Mouse (Mus musculus): Measurements from ENCODE around the gene Ralgps2. TPM values are rescaled to one million over a fixed set of nuclear protein-coding genes. Genes with fewer than 3 reads are reported as not detected.

Gene Ralgps2
- total and polyA plus RNA-seq, 3 experiments = 7.8 to 16.4 TPM; not detected in 1

DNA sequence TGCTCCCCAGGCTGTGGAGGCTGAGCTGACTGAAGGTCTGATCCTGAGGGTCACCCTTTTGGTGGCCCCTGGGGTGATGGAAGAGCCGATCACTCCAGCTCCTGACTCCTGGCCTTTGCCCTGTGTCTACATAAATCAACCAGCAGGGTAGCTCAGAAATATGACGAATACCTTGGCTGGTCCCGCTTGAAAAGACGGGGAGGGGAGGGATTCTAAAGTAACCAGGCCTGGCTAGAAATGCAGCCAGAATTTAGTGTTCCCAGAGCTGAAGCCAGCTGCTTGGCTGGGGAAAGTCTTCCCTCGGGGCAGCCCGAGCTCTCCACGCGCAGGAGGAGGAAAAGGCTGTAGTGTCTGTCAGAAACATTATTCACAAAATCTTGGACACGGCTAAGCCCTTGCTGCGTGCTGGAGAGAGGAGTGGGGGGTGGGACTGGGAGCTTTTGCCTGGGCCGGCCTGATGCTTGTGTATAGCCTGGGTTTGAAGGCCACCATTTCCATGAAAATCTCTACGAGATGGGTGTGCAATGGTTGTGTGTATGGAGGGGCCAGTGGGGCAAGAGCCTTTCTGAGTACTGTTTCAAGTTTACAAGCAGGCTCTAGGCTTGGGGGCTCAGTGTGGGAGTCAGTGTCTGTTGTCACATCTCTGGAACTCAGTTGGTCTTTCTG is 158.2 kb downstream of the Ralgps2 start:
- H3K79me2 ChIP-seq (ENCODE audit: control insufficient read depth, insufficient read depth, low read length, poor library complexity) = no peaks in the 10 kb centered on the region
- no peaks in the 10 kb centered on the region for H3K4me1 ChIP-seq (ENCODE audit: control insufficient read depth in 1 of 2, insufficient read depth in 2 of 2, low read length in 2 of 2)
- no peaks in the 10 kb centered on the region for H3K9me3 ChIP-seq (replicated peaks; ENCODE audit: insufficient read depth, low read length)
- no peak for TF ChIP-seq UBTF (IDR thresholded peaks at IDR 0.05; ENCODE audit: borderline replicate concordance, insufficient read depth, low read depth, low read length)
- TF ChIP-seq KAT2A (conservative IDR thresholded peaks at IDR 0.05; ENCODE audit: low read depth, low read length) = no peak
- no peak for TF ChIP-seq ZNF384 (IDR thresholded peaks at IDR 0.05; ENCODE audit: low read depth, low read length)
- TF ChIP-seq POLR2AphosphoS2 (IDR thresholded peaks at IDR 0.05; ENCODE audit: low read length) = no peak
- TF ChIP-seq NELFE (IDR thresholded peaks at IDR 0.05; ENCODE audit: low read depth, low read length) = no peak
- no peak for TF ChIP-seq ZMIZ1 (IDR thresholded peaks at IDR 0.05; ENCODE audit: low read depth, low read length)
- TF ChIP-seq JUND (IDR thresholded peaks at IDR 0.05; ENCODE audit: low read depth, low read length) = no peak
- no peaks in the 10 kb centered on the region; a peak in 1 of 4 replicates for H3K27me3 ChIP-seq (ENCODE audit: control insufficient read depth in 1 of 2, insufficient read depth in 2 of 2, low read length in 2 of 2)
- H3K36me3 ChIP-seq (ENCODE audit: control insufficient read depth in 1 of 2, insufficient read depth in 2 of 2, low read length in 2 of 2) = no peaks in the 10 kb centered on the region
- H3K4me3 ChIP-seq (ENCODE audit: control insufficient read depth in 1 of 2, insufficient read depth in 1 of 2, low read depth in 2 of 2, low read length in 2 of 2) = no peak overlapping the region
- DNase-seq (ENCODE audit: low read depth, low spot score) = no peak
- no peak overlapping the region for H3K9ac ChIP-seq (ENCODE audit: control insufficient read depth, low read depth, low read length, poor library complexity, severe bottlenecking)
- H3K27ac ChIP-seq (ENCODE audit: control insufficient read depth, low read depth, low read length) = no peak overlapping the region

DNA sequence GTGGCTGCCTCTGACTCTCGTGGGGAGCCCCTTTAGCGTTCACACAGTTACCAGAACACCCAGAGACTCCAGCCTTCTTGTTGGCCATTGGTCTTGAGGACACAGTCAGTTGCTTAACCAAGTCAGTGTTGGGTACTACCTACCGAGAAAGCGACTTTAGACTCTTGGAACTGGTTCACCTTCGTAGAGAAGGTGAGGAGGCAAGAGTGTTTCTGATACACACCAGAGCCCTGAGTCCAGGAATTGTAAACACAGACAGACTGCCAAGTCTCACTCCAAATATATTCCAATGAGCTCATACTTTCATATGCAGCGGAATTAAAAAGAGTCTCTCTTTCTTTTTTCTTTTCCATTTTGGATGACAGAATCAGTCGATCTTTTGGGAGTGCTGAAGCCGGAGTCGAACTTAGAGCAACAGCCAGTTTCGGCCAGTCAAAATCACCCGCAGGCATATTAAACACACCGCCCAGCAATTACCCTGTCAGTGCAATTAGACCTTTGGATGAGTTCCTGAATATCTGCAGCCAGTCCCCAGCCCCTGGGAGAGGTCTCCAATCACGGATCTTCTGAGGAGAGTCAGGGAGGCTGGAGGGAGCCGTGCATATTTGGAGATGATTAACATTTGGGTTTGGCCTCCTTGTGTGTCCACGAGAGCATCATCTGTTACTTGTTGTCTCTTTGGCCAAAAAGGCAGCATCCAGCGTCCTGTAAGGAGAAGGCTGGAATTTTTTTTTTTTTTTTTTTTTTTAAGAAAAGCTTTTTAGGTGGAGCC is 159.0 kb downstream of the Ralgps2 start:
- DNase-seq (ENCODE audit: low read depth, low spot score) = no peak
- Histone ChIP-seq H3K27ac (ENCODE audit: control insufficient read depth, low read depth, low read length) (no peak overlapping the region), H3K27me3 (ENCODE audit: control insufficient read depth in 1 of 2, insufficient read depth in 2 of 2, low read length in 2 of 2) (no peaks in the 10 kb centered on the region; a peak in 1 of 4 replicates), H3K9me3 (replicated peaks; ENCODE audit: insufficient read depth, low read length) (no peaks in the 10 kb centered on the region), H3K36me3 (ENCODE audit: control insufficient read depth in 1 of 2, insufficient read depth in 2 of 2, low read length in 2 of 2) (no peaks in the 10 kb centered on the region), H3K4me3 (ENCODE audit: control insufficient read depth in 1 of 2, insufficient read depth in 1 of 2, low read depth in 2 of 2, low read length in 2 of 2) (no peak overlapping the region), H3K79me2 (ENCODE audit: control insufficient read depth, insufficient read depth, low read length, poor library complexity) (no peaks in the 10 kb centered on the region), H3K9ac (ENCODE audit: control insufficient read depth, low read depth, low read length, poor library complexity, severe bottlenecking) (no peak overlapping the region), H3K4me1 (ENCODE audit: control insufficient read depth in 1 of 2, insufficient read depth in 2 of 2, low read length in 2 of 2) (no peaks in the 10 kb centered on the region)
- TF ChIP-seq GABPA (IDR thresholded peaks at IDR 0.05; ENCODE audit: low read depth, low read length) (no peak), ELF1 (IDR thresholded peaks at IDR 0.05; ENCODE audit: low read depth, low read length) (no peak)

- TF ChIP-seq CHD2 (IDR thresholded peaks at IDR 0.05; ENCODE audit: low read length) (no peak), UBTF (IDR thresholded peaks at IDR 0.05; ENCODE audit: borderline replicate concordance, insufficient read depth, low read depth, low read length) (no peak), POLR2AphosphoS2 (IDR thresholded peaks at IDR 0.05; ENCODE audit: low read length) (no peak), E2F4 (IDR thresholded peaks at IDR 0.05; ENCODE audit: borderline replicate concordance, low read depth, low read length) (no peak), MEF2A (IDR thresholded peaks at IDR 0.05; ENCODE audit: extremely low read depth, insufficient replicate concordance, low read depth, low read length, poor library complexity, severe bottlenecking) (no peak), POLR2AphosphoS5 (IDR thresholded peaks at IDR 0.05; ENCODE audit: borderline replicate concordance, low read depth, low read length) (no peak), USF1 (IDR thresholded peaks at IDR 0.05; ENCODE audit: low read depth, low read length) (no peak), TBP (IDR thresholded peaks at IDR 0.05; ENCODE audit: low read depth, low read length) (no peak), RAD21 (IDR thresholded peaks at IDR 0.05; ENCODE audit: low read depth, low read length) (no peak), MAX (IDR thresholded peaks at IDR 0.05; ENCODE audit: low read length) (no peak), SIN3A (IDR thresholded peaks at IDR 0.05; ENCODE audit: low read length) (no peak), JUND (IDR thresholded peaks at IDR 0.05; ENCODE audit: low read depth, low read length) (no peak), MAFK (IDR thresholded peaks at IDR 0.05; ENCODE audit: borderline replicate concordance, low read depth, low read length) (no peak)
- DNase-seq (ENCODE audit: low read depth, low spot score) = no peak
- Histone ChIP-seq H3K36me3 (ENCODE audit: control insufficient read depth in 1 of 2, insufficient read depth in 2 of 2, low read length in 2 of 2) (no peaks in the 10 kb centered on the region), H3K27ac (ENCODE audit: control insufficient read depth, low read depth, low read length) (no peak overlapping the region), H3K4me1 (ENCODE audit: control insufficient read depth in 1 of 2, insufficient read depth in 2 of 2, low read length in 2 of 2) (no peaks in the 10 kb centered on the region), H3K27me3 (ENCODE audit: control insufficient read depth in 1 of 2, insufficient read depth in 2 of 2, low read length in 2 of 2) (no peaks in the 10 kb centered on the region; a peak in 1 of 4 replicates), H3K4me3 (ENCODE audit: control insufficient read depth in 1 of 2, insufficient read depth in 1 of 2, low read depth in 2 of 2, low read length in 2 of 2) (no peak overlapping the region), H3K9ac (ENCODE audit: control insufficient read depth, low read depth, low read length, poor library complexity, severe bottlenecking) (no peak overlapping the region), H3K9me3 (replicated peaks; ENCODE audit: insufficient read depth, low read length) (no peaks in the 10 kb centered on the region), H3K79me2 (ENCODE audit: control insufficient read depth, insufficient read depth, low read length, poor library complexity) (no peaks in the 10 kb centered on the region)
These were observed 159.8 kb downstream of the Ralgps2 start for GRCm38 (mm10) chr1:156779595-156779994.
